Mouse (Mus musculus) heart, postnatal 0 days (tissue): ENCODE data around the gene Olfr477. TPM values are rescaled to one million over a fixed set of nuclear protein-coding genes. Genes with fewer than 3 reads are reported as not detected.
"Not testable (repeated sequence)": the region's sequence is repeated elsewhere in the genome, so short reads cannot be mapped to it uniquely, and the experiment has no call there.

Experiments
- ATAC-seq: fragments of 200-750 bp; cut with Nextera tagmentation; 2 replicates; pipeline ENCODE4 v1.8.0; 2017; ENCODE audit warnings: low read depth, moderate number of reproducible peaks, moderate library complexity; ENCODE audit not compliant: insufficient read depth
- DNase-seq: peaks from one replicate; pipeline ENCODE4 v3.0.0-alpha.2; 2016; ENCODE audit warnings: low spot score
- H3K27ac ChIP-seq: fragments of 300-500 bp; sonication (generic); 2 replicates; pipeline ENCODE4 v1.5.1; 2014; ENCODE audit warnings: low read depth, mild to moderate bottlenecking
- H3K27me3 ChIP-seq: fragments of 300-500 bp; sonication (generic); 2 replicates; pipeline ENCODE4 v1.6.1; 2014; ENCODE audit warnings: low read length, mixed read lengths; ENCODE audit not compliant: control insufficient read depth, insufficient read depth
- H3K36me3 ChIP-seq: fragments of 300-500 bp; sonication (generic); replicated peaks from 2 replicates; pipeline ENCODE4 v1.6.1; 2014; ENCODE audit warnings: low read length, mixed read lengths; ENCODE audit not compliant: control insufficient read depth, insufficient read depth
- H3K4me1 ChIP-seq: fragments of 300-500 bp; sonication (generic); 2 replicates; pipeline ENCODE4 v1.6.1; 2014; ENCODE audit warnings: antibody characterized with exemption; ENCODE audit not compliant: control insufficient read depth, insufficient read depth
- H3K4me2 ChIP-seq: fragments of 300-500 bp; sonication (generic); 2 replicates; pipeline ENCODE4 v1.6.1; 2014; ENCODE audit warnings: low read depth, mild to moderate bottlenecking, low read length, moderate library complexity
- H3K4me3 ChIP-seq: fragments of 300-500 bp; sonication (generic); 2 replicates; pipeline ENCODE4 v1.5.1; 2014; ENCODE audit warnings: low read depth, low read length
- H3K9ac ChIP-seq: fragments of 300-500 bp; sonication (generic); replicated peaks from 2 replicates; pipeline ENCODE4 v1.6.1; 2014; ENCODE audit warnings: low read depth, low read length, mixed read lengths
- H3K9me3 ChIP-seq: fragments of 300-500 bp; sonication (generic); replicated peaks from 2 replicates; pipeline ENCODE4 v1.6.1; 2016; ENCODE audit warnings: low read length; ENCODE audit not compliant: control insufficient read depth
- CTCF ChIP-seq: IDR thresholded peaks from 2 replicates; pipeline ENCODE4 v1.5.1; 2016; ENCODE audit warnings: antibody characterized with exemption, control low read depth, low read depth
- EP300 ChIP-seq: IDR thresholded peaks from 2 replicates; pipeline ENCODE4 v1.6.1; 2016; ENCODE audit warnings: antibody characterized with exemption, low read depth
- WGBS: fragments of 180-500 bp; shearing (Covaris S2); extraction: QIAGEN DNeasy Blood & Tissue Kit; methylation state at CpG from one replicate; pipeline ENCODE4 v1.1.7; 2014; 5-methylcytosine and 5-hydroxymethylcytosine counted together
- polyA plus RNA-seq: library from polyadenylated mRNA; unstranded; fragments of >200 nt; fragmentation: Nextera tagmentation; extraction: Ambion mirVana; gene quantifications from 2 replicates; pipeline ENCODE4 v1.2.1, GENCODE M21; 2015
- total RNA-seq: library from RNA; depleted of rRNA; stranded (reverse); fragments of >200 nt; gene quantifications from 2 replicates; pipeline ENCODE4 v1.2.3, GENCODE M21; 2014; ENCODE audit warnings: low replicate concordance; rRNA removed

The Olfr477 gene
- not detected in 2 replicates for total RNA-seq
- not detected in 2 replicates for polyA plus RNA-seq

DNA sequence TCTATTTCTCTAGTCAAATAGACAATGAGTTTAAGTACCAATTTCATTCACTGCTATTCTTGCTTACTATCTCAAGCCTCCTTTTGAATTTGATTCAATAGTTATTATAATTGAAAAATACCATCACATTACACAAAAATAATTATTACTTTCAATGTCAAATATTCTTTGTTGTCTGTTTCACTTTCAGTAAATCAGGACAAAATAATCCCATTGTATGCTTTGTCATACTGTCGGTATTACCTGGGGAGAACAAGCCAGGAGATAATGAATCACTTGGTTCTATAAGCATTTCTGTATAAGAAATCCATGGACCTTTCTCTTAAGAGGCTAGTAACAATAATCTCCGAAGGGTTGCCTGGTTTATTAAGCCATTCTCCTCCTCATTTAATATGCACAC is at the start of gene Olfr477:
TSS of gene Olfr477 (plus strand) at position 301 of the 400 bp plus-strand sequence.
- WGBS = 59% methylated on average over 2 of the region's 2 CpGs
- no peak for ATAC-seq
- Histone ChIP-seq H3K9ac (no peak within 1 kb of the TSS), H3K27ac (no peak within 1 kb of the TSS), H3K4me2 (no peak within 1 kb of the TSS), H3K4me3 (no peak within 1 kb of the TSS), H3K4me1 (no peaks in the 10 kb centered on the region), H3K27me3 (no peaks in the 10 kb centered on the region), H3K9me3 (no peaks in the 10 kb centered on the region), H3K36me3 (no peaks in the 10 kb centered on the region)
- TF ChIP-seq EP300 = no peak
- TF ChIP-seq CTCF = no peak
- no peak for DNase-seq

DNA sequence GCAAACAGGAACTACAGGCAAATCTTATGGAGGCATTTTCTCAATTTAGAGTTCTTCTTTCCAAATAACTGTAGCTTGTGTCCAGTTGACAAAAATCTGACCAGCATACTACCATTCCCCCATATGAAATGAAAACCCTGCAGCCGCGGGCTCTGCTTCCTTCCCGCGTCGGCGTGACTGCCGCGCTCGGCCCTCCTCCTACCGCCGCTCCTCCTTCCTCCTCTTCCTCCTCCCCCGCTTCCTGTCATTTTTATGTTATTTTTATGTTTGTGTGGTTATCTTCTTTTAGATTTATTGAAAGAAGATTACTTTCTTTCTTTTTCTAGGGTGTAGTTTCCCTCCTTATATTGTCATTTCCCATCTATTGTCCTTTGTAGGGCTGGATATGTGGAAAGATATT is 34.0 kb upstream of the Olfr477 start:
- 87% methylated on average over 12 of the region's 12 CpGs for WGBS
- H3K9me3 ChIP-seq, H3K9ac ChIP-seq, H3K27me3 ChIP-seq, H3K4me3 ChIP-seq, H3K36me3 ChIP-seq, H3K27ac ChIP-seq, ATAC-seq, H3K4me2 ChIP-seq, H3K4me1 ChIP-seq, DNase-seq: not testable (repeated sequence)

DNA sequence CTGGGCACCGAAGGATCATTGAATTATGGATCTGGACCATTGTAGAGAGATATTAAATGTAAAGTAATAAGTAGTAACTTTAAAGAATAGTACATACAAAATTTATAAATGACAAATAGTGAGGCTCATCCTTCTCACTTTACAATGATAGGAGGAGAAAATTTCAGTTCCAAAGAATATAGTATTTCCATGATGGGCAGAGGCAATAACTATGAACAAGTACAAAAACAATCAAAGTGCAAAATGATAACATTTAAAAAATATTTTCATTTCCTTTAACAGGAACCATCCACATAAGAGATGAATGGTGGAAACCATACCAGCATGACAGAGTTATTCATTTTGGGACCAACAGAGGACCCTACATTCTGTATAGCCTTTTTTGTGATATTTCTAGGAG is 32.1 kb upstream of the Olfr477 start, which contains the start of gene Olfr474:
TSS of gene Olfr474 (plus strand) at position 301 of the 400 bp plus-strand sequence.
- ATAC-seq (no peak), DNase-seq (no peak)
- Histone ChIP-seq H3K4me1 (no peaks in the 10 kb centered on the region), H3K27me3 (no peaks in the 10 kb centered on the region), H3K9me3 (no peaks in the 10 kb centered on the region), H3K4me3 (no peak within 1 kb of the TSS), H3K36me3 (no peaks in the 10 kb centered on the region), H3K27ac (no peak within 1 kb of the TSS), H3K4me2 (no peak within 1 kb of the TSS), H3K9ac (no peak within 1 kb of the TSS)
- WGBS = 57% methylated on average over 1 of the region's 1 CpGs
- TF ChIP-seq CTCF (no peak), EP300 (no peak)

DNA sequence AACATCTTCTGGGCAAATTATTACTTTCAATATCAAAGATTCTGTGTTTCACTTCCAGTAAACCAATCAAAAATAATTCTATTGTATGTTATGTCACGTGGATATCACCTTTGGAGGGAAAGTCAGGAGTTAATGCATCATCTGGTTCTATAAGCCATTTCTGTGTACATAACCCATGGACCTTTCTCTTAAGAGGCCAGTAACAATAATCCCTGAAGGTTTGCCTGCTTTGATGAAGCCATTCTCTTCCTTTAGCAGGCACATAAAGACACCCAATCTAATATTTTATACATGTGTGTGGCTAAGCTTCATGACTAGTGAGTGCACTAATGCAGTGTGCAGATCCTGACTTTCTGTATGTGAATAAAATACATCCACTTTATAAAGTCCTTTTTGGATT is 22.0 kb upstream of the Olfr477 start, which contains the start of gene Olfr476:
TSS of gene Olfr476 (plus strand) at position 301 of the 400 bp plus-strand sequence.
- ATAC-seq = no peak
- Histone ChIP-seq H3K9me3 (no peaks in the 10 kb centered on the region), H3K4me1 (no peaks in the 10 kb centered on the region), H3K9ac (no peak within 1 kb of the TSS), H3K36me3 (no peaks in the 10 kb centered on the region), H3K4me3 (no peak within 1 kb of the TSS), H3K27ac (no peak within 1 kb of the TSS), H3K4me2 (no peak within 1 kb of the TSS), H3K27me3 (no peaks in the 10 kb centered on the region)
- WGBS = 32% methylated on average over 1 of the region's 1 CpGs
- no peak for DNase-seq
- TF ChIP-seq CTCF (no peak), EP300 (no peak)

DNA sequence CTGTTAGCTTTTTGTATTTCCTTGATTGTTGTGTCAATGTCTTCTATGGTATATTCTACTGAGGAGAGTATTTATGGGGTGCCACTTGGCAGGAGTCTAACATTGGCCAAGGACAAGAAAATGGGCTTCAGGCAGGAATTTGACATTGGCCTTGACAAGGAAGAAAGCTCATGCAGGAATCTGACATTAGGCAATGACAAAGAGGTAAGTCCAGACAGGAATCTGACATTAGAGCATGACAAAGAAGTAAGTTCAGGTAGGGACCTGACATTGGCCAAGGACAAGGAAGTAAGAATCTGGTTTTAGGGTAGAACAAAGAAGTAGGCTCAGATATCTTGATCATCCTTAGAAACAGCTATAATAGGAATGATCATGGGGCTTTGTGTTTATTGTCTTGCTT is 27.8 kb downstream of the Olfr477 start:
- H3K4me1 ChIP-seq, H3K9me3 ChIP-seq, H3K4me3 ChIP-seq, H3K27me3 ChIP-seq, H3K4me2 ChIP-seq, DNase-seq, H3K9ac ChIP-seq, ATAC-seq, H3K27ac ChIP-seq, H3K36me3 ChIP-seq: not testable (repeated sequence)

DNA sequence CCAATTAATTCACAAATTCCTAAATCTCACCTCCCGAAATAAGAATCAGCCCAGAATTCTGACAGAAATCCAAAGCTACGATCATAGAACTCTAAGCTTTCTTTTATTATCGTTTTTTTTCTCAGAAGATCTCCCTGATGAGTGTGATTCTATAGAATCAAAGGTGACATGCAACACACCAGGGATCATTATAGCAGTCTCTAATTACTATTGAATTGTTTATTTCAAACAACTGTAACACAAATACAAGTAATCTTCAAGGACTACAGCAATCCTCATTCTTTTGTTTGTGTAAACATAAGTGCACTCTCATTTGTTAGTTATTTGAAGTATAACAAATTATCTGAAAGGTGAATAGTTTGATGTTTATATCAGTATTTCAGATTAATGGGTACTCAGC is 47.4 kb downstream of the Olfr477 start, which contains the start of gene Olfr478:
TSS of gene Olfr478 (minus strand) at position 101 of the 400 bp plus-strand sequence.
- TF ChIP-seq CTCF = no peak
- TF ChIP-seq EP300 = no peak
- no peak within 1 kb of the TSS for H3K4me2 ChIP-seq
- no peaks in the 10 kb centered on the region for H3K4me1 ChIP-seq
- DNase-seq (no peak), ATAC-seq (no peak)
- H3K9me3 ChIP-seq = 0 out of 2 replicates have a peak, but pooled peaks cover 5% of the 10 kb centered on the region
- no peak within 1 kb of the TSS for H3K9ac ChIP-seq
- WGBS = 52% methylated on average over 3 of the region's 3 CpGs
- no peaks in the 10 kb centered on the region for H3K27me3 ChIP-seq
- no peak within 1 kb of the TSS for H3K27ac ChIP-seq
- H3K36me3 ChIP-seq = no peaks in the 10 kb centered on the region
- H3K4me3 ChIP-seq = no peak within 1 kb of the TSS

Other genes starting within 250 kb of the Olfr477 start
- not detected in 2 replicates for gene Cyb5r2, start 228.7 kb upstream of the Olfr477 start, total RNA-seq
- 1.0 TPM in 2 replicates for gene Cyb5r2, start 228.7 kb upstream of the Olfr477 start, polyA plus RNA-seq
- not detected in 2 replicates for gene Ovch2, start 185.5 kb upstream of the Olfr477 start, total RNA-seq
- not detected in 2 replicates for gene Ovch2, start 185.5 kb upstream of the Olfr477 start, polyA plus RNA-seq
- gene Olfr467, start 174.4 kb upstream of the Olfr477 start, total RNA-seq = not detected in 2 replicates
- not detected in 2 replicates for gene Olfr467, start 174.4 kb upstream of the Olfr477 start, polyA plus RNA-seq
- gene Olfr469, start 161.2 kb upstream of the Olfr477 start, total RNA-seq = not detected in 2 replicates
- not detected in 2 replicates for gene Olfr469, start 161.2 kb upstream of the Olfr477 start, polyA plus RNA-seq
- gene Olfr470, start 139.2 kb upstream of the Olfr477 start, total RNA-seq = not detected in 2 replicates
- gene Olfr470, start 139.2 kb upstream of the Olfr477 start, polyA plus RNA-seq = not detected in 2 replicates
- gene Olfr472, start 88.8 kb upstream of the Olfr477 start, total RNA-seq = not detected in 2 replicates
- gene Olfr472, start 88.8 kb upstream of the Olfr477 start, polyA plus RNA-seq = not detected in 2 replicates
- not detected in 2 replicates for gene Olfr473, start 56.2 kb upstream of the Olfr477 start, total RNA-seq
- gene Olfr473, start 56.2 kb upstream of the Olfr477 start, polyA plus RNA-seq = not detected in 2 replicates
- not detected in 2 replicates for gene Olfr474, start 32.0 kb upstream of the Olfr477 start, total RNA-seq
- not detected in 2 replicates for gene Olfr474, start 32.0 kb upstream of the Olfr477 start, polyA plus RNA-seq
- not detected in 2 replicates for gene Olfr476, start 21.9 kb upstream of the Olfr477 start, total RNA-seq
- gene Olfr476, start 21.9 kb upstream of the Olfr477 start, polyA plus RNA-seq = not detected in 2 replicates
- not detected in 2 replicates for gene Olfr478, start 47.3 kb downstream of the Olfr477 start, total RNA-seq
- gene Olfr478, start 47.3 kb downstream of the Olfr477 start, polyA plus RNA-seq = not detected in 2 replicates
- not detected in 2 replicates for gene Olfr479, start 64.0 kb downstream of the Olfr477 start, total RNA-seq
- gene Olfr479, start 64.0 kb downstream of the Olfr477 start, polyA plus RNA-seq = not detected in 2 replicates
- not detected in 2 replicates for gene Olfr480, start 80.7 kb downstream of the Olfr477 start, total RNA-seq
- gene Olfr480, start 80.7 kb downstream of the Olfr477 start, polyA plus RNA-seq = not detected in 2 replicates
- gene Olfr481, start 93.2 kb downstream of the Olfr477 start, total RNA-seq = not detected in 2 replicates
- gene Olfr481, start 93.2 kb downstream of the Olfr477 start, polyA plus RNA-seq = not detected in 2 replicates
- gene Olfr482, start 110.9 kb downstream of the Olfr477 start, total RNA-seq = not detected in 2 replicates
- 0.05 TPM in 1 of 2 replicates, not detected in the other for gene Olfr482, start 110.9 kb downstream of the Olfr477 start, polyA plus RNA-seq
- gene Olfr483, start 114.2 kb downstream of the Olfr477 start, total RNA-seq = not detected in 2 replicates
- not detected in 2 replicates for gene Olfr483, start 114.2 kb downstream of the Olfr477 start, polyA plus RNA-seq
- gene Olfr484, start 140.8 kb downstream of the Olfr477 start, total RNA-seq = not detected in 2 replicates
- gene Olfr484, start 140.8 kb downstream of the Olfr477 start, polyA plus RNA-seq = not detected in 2 replicates
- not detected in 2 replicates for gene Olfr485, start 173.2 kb downstream of the Olfr477 start, total RNA-seq
- gene Olfr485, start 173.2 kb downstream of the Olfr477 start, polyA plus RNA-seq = not detected in 2 replicates
- gene Olfr486, start 186.0 kb downstream of the Olfr477 start, total RNA-seq = not detected in 2 replicates
- gene Olfr486, start 186.0 kb downstream of the Olfr477 start, polyA plus RNA-seq = not detected in 2 replicates
- gene Olfr487, start 227.9 kb downstream of the Olfr477 start, total RNA-seq = not detected in 2 replicates
- not detected in 2 replicates for gene Olfr487, start 227.9 kb downstream of the Olfr477 start, polyA plus RNA-seq